Mouse (Mus musculus) adrenal gland, postnatal 14 days (tissue): ENCODE data around the gene Zbtb46. TPM values are rescaled to one million over a fixed set of nuclear protein-coding genes. Genes with fewer than 3 reads are reported as not detected.

Source experiments
- DNase-seq: peaks from one replicate; pipeline ENCODE4 v3.0.0; 2021; ENCODE audit warnings: mixed read lengths
- total RNA-seq: library from RNA; stranded (reverse); gene quantifications from 2 replicates; pipeline ENCODE4 v1.2.3, GENCODE M21; 2021

Gene Zbtb46
- total RNA-seq, 1 experiment from 2014 or later, result 17.8 TPM

- DNase-seq, result peak; percentile 53
Observed at GRCm38 (mm10) chr2:181465423-181465822, 6.2 kb upstream of the Zbtb46 start.

GRCm38 (mm10) chr2:181463008-181463738 lies 3.9 kb upstream of the Zbtb46 start:
- DNase-seq, result peak; percentile 88

DNA sequence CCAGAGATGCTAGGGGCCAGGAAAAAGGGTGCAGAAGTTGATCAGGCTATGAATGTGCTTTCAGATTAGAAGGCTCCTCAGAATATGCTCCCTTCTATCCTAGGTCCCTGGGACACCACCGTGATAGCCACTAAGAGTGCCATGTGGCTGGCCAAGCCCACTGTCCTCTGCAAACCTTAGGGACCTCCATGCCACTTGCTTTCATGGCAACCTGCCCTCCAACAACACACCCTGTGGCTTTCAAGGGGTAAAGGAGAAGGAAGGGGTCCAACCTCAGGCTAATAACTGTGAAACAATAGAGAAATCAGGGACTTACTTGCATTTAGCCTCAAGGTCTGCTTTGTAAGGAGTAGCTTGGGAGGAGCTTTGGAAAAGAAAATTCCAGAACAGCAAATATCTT lies 3.4 kb upstream of the Zbtb46 start:
- no peak for DNase-seq

GRCm38 (mm10) chr2:181461536-181462100 lies 2.4 kb upstream of the Zbtb46 start:
- DNase-seq, result no peak

- DNase-seq, result peak; percentile 85
Observed at GRCm38 (mm10) chr2:181459673-181460621, 721 bp upstream of the Zbtb46 start.

DNA sequence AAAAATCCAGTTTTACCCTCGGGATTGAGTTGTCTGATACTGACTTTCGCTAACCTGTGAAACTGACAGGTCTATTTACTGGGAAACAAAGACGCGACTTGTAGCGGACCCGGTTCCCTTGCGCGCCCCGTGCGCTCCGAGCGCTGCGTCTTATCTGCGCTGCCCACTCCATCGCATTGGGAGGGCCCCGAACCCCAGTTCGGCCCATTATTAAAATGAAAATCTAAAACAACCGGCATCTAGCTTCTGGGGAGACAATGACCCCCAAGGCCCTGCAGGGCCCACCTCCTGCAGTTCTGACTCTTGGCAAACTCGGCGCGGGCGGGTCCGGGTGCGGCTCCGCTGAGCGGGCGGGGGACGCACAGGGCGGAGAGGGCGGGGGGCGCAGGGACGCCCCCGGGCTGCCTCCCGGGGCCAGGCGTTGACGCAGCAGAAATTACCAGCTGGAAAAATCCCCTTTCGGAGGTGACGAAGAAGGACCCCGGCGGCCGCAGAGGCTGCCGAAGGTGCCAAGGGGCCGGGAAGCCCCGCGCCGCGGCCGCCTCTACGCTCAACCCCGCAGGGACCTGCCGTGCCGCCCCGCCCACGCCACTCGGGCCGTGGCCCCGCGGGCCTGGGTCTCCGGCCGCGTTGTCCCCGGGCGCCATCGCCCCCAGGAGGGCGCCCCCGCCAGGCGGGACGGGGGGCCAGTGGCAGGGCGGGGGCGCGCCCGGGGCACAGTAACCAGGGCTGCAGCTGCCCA lies 644 bp downstream of the Zbtb46 start:
- peak; percentile 69 for DNase-seq

DNA sequence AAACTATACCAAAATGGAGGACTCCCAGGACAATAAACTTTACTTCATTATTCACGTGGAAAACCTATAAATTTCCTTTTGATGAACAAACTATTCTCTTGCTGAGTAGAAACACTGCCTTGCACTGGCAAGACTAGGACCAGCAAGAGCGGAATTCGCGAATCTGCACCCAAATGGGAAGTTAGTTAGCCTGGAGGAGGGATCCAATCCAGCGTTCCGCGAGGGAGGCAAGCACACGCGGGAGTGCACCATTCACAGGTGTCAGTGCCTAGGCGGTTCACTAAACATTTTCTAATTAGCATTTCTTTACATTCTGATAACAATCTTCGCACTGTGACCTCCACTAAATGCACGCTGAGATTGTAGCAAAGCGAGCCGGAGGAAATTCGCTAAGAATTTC lies 1.4 kb downstream of the Zbtb46 start:
- peak; percentile 61 for DNase-seq

DNA sequence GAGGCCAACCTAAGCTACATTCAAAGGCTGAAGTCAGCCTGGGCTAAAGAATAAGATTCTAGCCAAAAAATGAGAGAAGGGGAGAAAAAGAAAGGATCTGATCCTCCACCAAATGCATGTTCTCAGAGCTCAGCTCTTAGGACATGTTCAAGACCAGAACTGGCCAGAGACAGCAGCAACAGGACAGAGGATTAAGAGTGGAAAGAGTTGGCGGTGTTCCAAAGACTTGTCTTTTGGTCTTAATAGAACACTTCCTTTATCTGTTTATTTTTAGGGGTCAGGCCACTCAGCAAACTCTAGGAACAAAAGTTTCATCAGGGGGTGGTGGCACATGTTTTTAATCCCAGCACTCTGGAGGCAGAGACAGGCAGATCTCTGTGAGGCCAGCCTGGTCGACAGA lies 3.3 kb downstream of the Zbtb46 start:
- DNase-seq, result peak; percentile 18

DNA sequence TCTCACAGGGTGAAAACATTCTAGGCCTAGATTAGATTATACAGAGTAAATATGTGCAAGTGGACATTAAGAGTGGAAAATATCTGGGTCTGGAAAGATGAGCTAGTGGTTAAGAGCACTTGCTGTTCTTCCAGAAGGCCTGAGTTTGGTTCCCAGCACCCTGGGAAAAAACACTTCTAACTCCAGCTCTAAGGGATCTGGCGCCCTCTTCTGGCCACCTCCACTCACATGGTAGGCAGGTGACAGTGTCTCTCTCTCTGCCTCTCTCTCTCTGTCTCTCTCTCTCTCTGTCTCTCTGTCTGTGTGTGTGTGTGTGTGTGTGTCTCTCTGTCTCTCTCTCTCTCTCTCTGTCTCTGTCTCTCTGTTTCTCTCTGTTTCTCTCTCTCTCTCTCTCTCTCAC lies 6.0 kb downstream of the Zbtb46 start:
- no peak for DNase-seq

DNA sequence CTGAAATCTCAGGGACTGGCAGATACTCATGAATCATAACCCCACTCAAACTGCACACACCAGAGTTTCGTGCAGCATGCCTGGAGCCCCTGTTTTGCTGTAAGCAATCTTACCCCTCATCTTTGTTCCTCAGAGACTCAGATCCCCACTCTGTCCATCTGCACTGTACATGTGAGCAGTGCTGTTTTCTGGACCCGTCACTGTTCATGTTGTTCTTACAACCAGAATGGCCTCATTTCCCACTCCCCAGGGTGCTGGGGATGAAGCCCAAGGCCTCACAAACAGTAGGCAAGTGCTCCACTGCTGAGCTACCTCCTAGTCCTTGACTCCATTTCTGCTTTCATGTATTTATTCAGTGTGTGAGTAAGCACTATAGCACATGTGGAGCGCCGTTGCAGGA lies 7.0 kb downstream of the Zbtb46 start:
- DNase-seq, result no peak

DNA sequence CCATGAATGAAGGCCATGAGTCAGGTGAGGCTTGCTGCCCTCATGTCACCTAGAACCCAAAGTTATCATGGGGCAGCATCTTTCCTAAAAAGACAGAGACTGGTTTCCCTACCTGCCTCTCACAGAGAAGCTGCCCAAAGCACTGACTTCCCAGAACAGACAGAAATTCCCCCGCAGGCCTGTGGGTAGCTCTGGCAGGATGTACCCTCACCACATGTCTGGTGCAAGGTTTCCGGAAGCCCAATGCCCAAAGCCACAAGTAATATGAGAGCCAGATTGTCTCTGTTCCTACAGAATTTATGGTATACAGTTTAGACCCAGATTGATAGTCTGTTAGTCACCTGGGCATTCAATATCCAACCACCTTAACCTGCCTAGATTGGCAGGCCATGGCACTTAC lies 16.2 kb downstream of the Zbtb46 start:
- DNase-seq, result no peak

- no peak for DNase-seq
Observed at GRCm38 (mm10) chr2:181438176-181438575, 21.1 kb downstream of the Zbtb46 start.

DNA sequence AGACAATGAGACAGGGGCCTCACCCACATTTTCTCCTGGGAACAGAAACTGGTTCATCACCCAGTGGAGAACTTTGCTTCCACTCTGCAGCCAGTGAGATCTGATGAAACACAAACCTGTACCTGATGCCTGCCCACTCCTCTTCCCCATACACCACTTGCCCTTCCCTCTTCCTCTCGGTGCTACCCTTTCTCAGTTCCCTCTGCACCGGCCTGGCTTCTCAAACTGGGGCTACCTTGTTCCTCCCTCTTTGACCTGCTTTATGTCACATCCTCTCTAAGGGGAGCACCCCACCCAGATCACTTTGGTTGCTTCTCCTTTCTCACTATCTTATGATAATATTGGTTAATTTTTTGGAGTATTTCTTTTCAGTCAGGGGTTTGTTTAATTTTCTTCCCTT lies 23.0 kb downstream of the Zbtb46 start:
- no peak for DNase-seq

DNA sequence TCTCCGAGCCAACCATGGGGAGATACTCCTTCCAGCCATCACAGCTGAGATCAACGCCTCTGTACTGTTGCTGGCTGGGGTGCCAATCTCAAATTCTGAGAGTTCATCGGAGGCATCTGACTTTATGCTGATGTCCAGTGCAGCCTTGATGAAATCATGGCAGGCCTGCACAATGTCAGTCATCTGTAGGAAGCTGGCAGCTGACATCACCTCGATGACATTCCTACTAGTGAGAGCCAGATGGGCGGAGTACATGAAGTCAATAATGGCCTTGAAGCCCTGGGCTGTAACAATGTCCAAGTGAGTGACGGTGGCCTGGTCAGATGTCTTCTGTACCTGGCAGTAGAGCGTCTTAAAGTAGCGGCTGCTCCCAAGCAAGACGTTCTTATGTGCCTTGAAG lies 35.4 kb downstream of the Zbtb46 start:
- DNase-seq, result peak; percentile 13

- no peak for DNase-seq
Observed at GRCm38 (mm10) chr2:181420903-181421638, 38.2 kb downstream of the Zbtb46 start.

GRCm38 (mm10) chr2:181420426-181420825 lies 38.8 kb downstream of the Zbtb46 start:
- DNase-seq, result no peak

DNA sequence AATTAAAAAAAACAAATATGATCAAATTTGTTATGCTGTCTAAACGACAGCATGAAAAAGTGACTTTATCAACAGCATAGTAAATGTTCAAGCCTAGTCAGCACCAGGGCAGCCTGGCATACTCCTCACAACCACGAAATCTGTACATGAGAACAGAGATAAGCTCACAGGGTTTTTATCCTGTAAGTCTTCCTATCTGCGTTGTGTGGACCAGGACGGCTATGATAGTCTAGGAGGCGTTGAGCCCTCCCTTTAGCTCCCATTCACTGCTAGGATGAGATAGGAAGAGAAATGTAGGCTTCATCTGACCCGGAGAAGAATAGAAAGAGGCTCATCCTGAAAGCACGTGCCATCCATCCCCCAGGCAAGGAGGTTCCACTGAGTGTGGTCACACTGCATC lies 39.9 kb downstream of the Zbtb46 start:
- DNase-seq, result no peak

- peak; percentile 90 for DNase-seq
Observed at GRCm38 (mm10) chr2:181415945-181416344, 43.3 kb downstream of the Zbtb46 start.

DNA sequence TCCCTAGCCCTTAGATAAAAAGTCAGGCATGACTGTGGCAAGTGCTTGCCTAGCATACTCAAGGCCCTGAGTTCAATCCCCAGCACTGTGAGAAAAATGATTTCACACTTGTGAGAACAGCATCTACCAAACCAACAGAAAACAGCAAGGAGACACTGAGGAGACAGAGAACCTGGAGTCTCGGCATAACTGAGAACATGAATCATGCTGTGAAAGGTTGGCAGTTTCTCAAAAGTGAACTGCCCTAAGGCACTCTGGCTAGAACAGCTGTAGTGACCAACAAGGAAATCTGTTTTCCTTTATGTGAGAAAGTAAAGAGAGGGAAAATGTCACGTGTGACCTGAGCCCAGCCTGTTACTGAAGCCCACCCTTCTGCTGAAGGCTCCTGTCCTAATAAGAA lies 46.1 kb downstream of the Zbtb46 start:
- no peak for DNase-seq

- peak; percentile 81 for DNase-seq
Observed at GRCm38 (mm10) chr2:181410760-181411473, 48.3 kb downstream of the Zbtb46 start.

- DNase-seq, result no peak
Observed at GRCm38 (mm10) chr2:181409643-181410042, 49.6 kb downstream of the Zbtb46 start.
